Mouse (Mus musculus): ENCODE measurements at regions not wholly inside any gene's neighbourhood (a gene's known extent, or its start where the extent isn't known, plus 50 kb on each side); places are given as distances from the start of the nearest gene placed in this dataset.
"Not testable (repeated sequence)": the region's sequence is repeated elsewhere in the genome, so short reads cannot be mapped to it uniquely, and the experiment has no call there.

- no peaks in the 10 kb centered on the region for H3K36me3 ChIP-seq (replicated peaks; ENCODE audit: control insufficient read depth, insufficient read depth, low read depth)
- TF ChIP-seq CTCF (IDR thresholded peaks at IDR 0.05; ENCODE audit: low read depth), result no peak
- no peak for TF ChIP-seq EP300 (IDR thresholded peaks at IDR 0.05; ENCODE audit: low read depth)
- H3K9me3 ChIP-seq (ENCODE audit: control insufficient read depth, low read length), result no peaks in the 10 kb centered on the region
- no peaks in the 10 kb centered on the region for H3K4me1 ChIP-seq (replicated peaks; ENCODE audit: control insufficient read depth in 2 of 2, insufficient read depth in 2 of 2, low read length in 1 of 2)
- ATAC-seq (ENCODE audit: insufficient read depth), result no peak
- WGBS (ENCODE audit: insufficient replicate concordance), result 40% methylated on average over 3 of the region's 3 CpGs
- H3K4me3 ChIP-seq (ENCODE audit: insufficient read depth in 1 of 2, low read depth in 2 of 2, low read length in 2 of 2), result no peak overlapping the region
- H3K4me2 ChIP-seq (ENCODE audit: low read depth), result no peak overlapping the region
- H3K27ac ChIP-seq, result no peak overlapping the region
- no peak overlapping the region for H3K9ac ChIP-seq (replicated peaks)
- DNase-seq (ENCODE audit: low read depth in 3 of 3, low spot score in 3 of 3), result no peak
- no peaks in the 10 kb centered on the region for H3K27me3 ChIP-seq (ENCODE audit: control insufficient read depth, insufficient read depth, low read length)
These were observed 187.7 kb upstream of the 1700056E22Rik start for GRCm38 (mm10) chr1:184221792-184222191.

GRCm38 (mm10) chr1:184197272-184197671 lies 163.2 kb upstream of the 1700056E22Rik start:
- Histone ChIP-seq H3K4me3 (ENCODE audit: insufficient read depth in 1 of 2, low read depth in 2 of 2, low read length in 2 of 2) (no peak overlapping the region), H3K4me2 (ENCODE audit: low read depth) (no peak overlapping the region), H3K4me1 (replicated peaks; ENCODE audit: control insufficient read depth in 2 of 2, insufficient read depth in 2 of 2, low read length in 1 of 2) (no peaks in the 10 kb centered on the region), H3K9ac (replicated peaks) (no peak overlapping the region), H3K9me3 (ENCODE audit: control insufficient read depth, low read length) (no peaks in the 10 kb centered on the region), H3K27me3 (ENCODE audit: control insufficient read depth, insufficient read depth, low read length) (no peaks in the 10 kb centered on the region), H3K36me3 (replicated peaks; ENCODE audit: control insufficient read depth, insufficient read depth, low read depth) (no peaks in the 10 kb centered on the region), H3K27ac (no peak overlapping the region)
- ATAC-seq (ENCODE audit: insufficient read depth) (no peak), DNase-seq (ENCODE audit: low read depth in 3 of 3, low spot score in 3 of 3) (no peak)
- no peak for TF ChIP-seq EP300 (IDR thresholded peaks at IDR 0.05; ENCODE audit: low read depth)
- TF ChIP-seq CTCF (IDR thresholded peaks at IDR 0.05; ENCODE audit: low read depth), result no peak
- 64% methylated on average over 4 of the region's 4 CpGs for WGBS (ENCODE audit: insufficient replicate concordance)

- 65% methylated on average over 3 of the region's 3 CpGs for WGBS (ENCODE audit: insufficient replicate concordance)
- TF ChIP-seq CTCF (IDR thresholded peaks at IDR 0.05; ENCODE audit: low read depth) (no peak), EP300 (IDR thresholded peaks at IDR 0.05; ENCODE audit: low read depth) (no peak)
- Histone ChIP-seq H3K27ac (no peak overlapping the region), H3K9ac (replicated peaks) (no peak overlapping the region), H3K36me3 (replicated peaks; ENCODE audit: control insufficient read depth, insufficient read depth, low read depth) (no peaks in the 10 kb centered on the region), H3K27me3 (ENCODE audit: control insufficient read depth, insufficient read depth, low read length) (no peaks in the 10 kb centered on the region), H3K4me3 (ENCODE audit: insufficient read depth in 1 of 2, low read depth in 2 of 2, low read length in 2 of 2) (no peak overlapping the region), H3K9me3 (ENCODE audit: control insufficient read depth, low read length) (no peaks in the 10 kb centered on the region), H3K4me2 (ENCODE audit: low read depth) (no peak overlapping the region), H3K4me1 (replicated peaks; ENCODE audit: control insufficient read depth in 2 of 2, insufficient read depth in 2 of 2, low read length in 1 of 2) (no peaks in the 10 kb centered on the region)
- DNase-seq (ENCODE audit: low read depth in 3 of 3, low spot score in 3 of 3) (no peak), ATAC-seq (ENCODE audit: insufficient read depth) (no peak)
These were observed 157.2 kb upstream of the 1700056E22Rik start for GRCm38 (mm10) chr1:184191325-184191724.

- Histone ChIP-seq H3K36me3 (replicated peaks; ENCODE audit: control insufficient read depth, insufficient read depth, low read depth) (no peaks in the 10 kb centered on the region), H3K9ac (replicated peaks) (no peak overlapping the region), H3K27me3 (ENCODE audit: control insufficient read depth, insufficient read depth, low read length) (no peaks in the 10 kb centered on the region), H3K27ac (no peak overlapping the region), H3K9me3 (ENCODE audit: control insufficient read depth, low read length) (no peaks in the 10 kb centered on the region), H3K4me2 (ENCODE audit: low read depth) (no peak overlapping the region), H3K4me1 (replicated peaks; ENCODE audit: control insufficient read depth in 2 of 2, insufficient read depth in 2 of 2, low read length in 1 of 2) (no peaks in the 10 kb centered on the region), H3K4me3 (ENCODE audit: insufficient read depth in 1 of 2, low read depth in 2 of 2, low read length in 2 of 2) (no peak overlapping the region)
- no peak for ATAC-seq (ENCODE audit: insufficient read depth)
- TF ChIP-seq CTCF (IDR thresholded peaks at IDR 0.05; ENCODE audit: low read depth) (no peak; the same call in 1 of the 2 replicates), EP300 (IDR thresholded peaks at IDR 0.05; ENCODE audit: low read depth) (no peak)
- no peak for DNase-seq (ENCODE audit: low read depth in 3 of 3, low spot score in 3 of 3)
These were observed 153.5 kb upstream of the 1700056E22Rik start for GRCm38 (mm10) chr1:184187582-184187981.

GRCm38 (mm10) chr1:184182163-184182562 lies 148.1 kb upstream of the 1700056E22Rik start:
- TF ChIP-seq CTCF (IDR thresholded peaks at IDR 0.05; ENCODE audit: low read depth), result no peak
- no peak for TF ChIP-seq EP300 (IDR thresholded peaks at IDR 0.05; ENCODE audit: low read depth)
- Histone ChIP-seq H3K36me3 (replicated peaks; ENCODE audit: control insufficient read depth, insufficient read depth, low read depth) (no peaks in the 10 kb centered on the region), H3K27ac (no peak overlapping the region), H3K9me3 (ENCODE audit: control insufficient read depth, low read length) (no peaks in the 10 kb centered on the region), H3K4me2 (ENCODE audit: low read depth) (no peak overlapping the region), H3K4me3 (ENCODE audit: insufficient read depth in 1 of 2, low read depth in 2 of 2, low read length in 2 of 2) (no peak overlapping the region), H3K27me3 (ENCODE audit: control insufficient read depth, insufficient read depth, low read length) (no peaks in the 10 kb centered on the region), H3K4me1 (replicated peaks; ENCODE audit: control insufficient read depth in 2 of 2, insufficient read depth in 2 of 2, low read length in 1 of 2) (no peaks in the 10 kb centered on the region), H3K9ac (replicated peaks) (no peak overlapping the region)
- no peak for ATAC-seq (ENCODE audit: insufficient read depth)
- 58% methylated on average over 4 of the region's 4 CpGs for WGBS (ENCODE audit: insufficient replicate concordance)
- DNase-seq (ENCODE audit: low read depth in 3 of 3, low spot score in 3 of 3), result no peak

- H3K9me3 ChIP-seq (ENCODE audit: control insufficient read depth, low read length); ATAC-seq (ENCODE audit: insufficient read depth); H3K4me3 ChIP-seq (ENCODE audit: insufficient read depth in 1 of 2, low read depth in 2 of 2, low read length in 2 of 2); DNase-seq (ENCODE audit: low read depth in 3 of 3, low spot score in 3 of 3); H3K4me2 ChIP-seq (ENCODE audit: low read depth); H3K4me1 ChIP-seq (replicated peaks; ENCODE audit: control insufficient read depth in 2 of 2, insufficient read depth in 2 of 2, low read length in 1 of 2); H3K27ac ChIP-seq; H3K9ac ChIP-seq (replicated peaks); H3K36me3 ChIP-seq (replicated peaks; ENCODE audit: control insufficient read depth, insufficient read depth, low read depth); H3K27me3 ChIP-seq (ENCODE audit: control insufficient read depth, insufficient read depth, low read length): not testable (repeated sequence)
- 36% methylated on average over 1 of the region's 1 CpGs for WGBS (ENCODE audit: insufficient replicate concordance)
These were observed 140.3 kb upstream of the 1700056E22Rik start for GRCm38 (mm10) chr1:184174416-184174815.

Measured in liver, embryonic 14.5 days (tissue).